Mouse (Mus musculus) right cerebral cortex, adult 2 months (tissue): ENCODE data around the gene Pla2g16.

ENCODE experiments used
- DNase-seq, 2 experiments: peaks; one replicate each; pipeline ENCODE4 v3.0.0; 2021 to 2022; ENCODE audit warnings: low spot score in 2 of 2

The Pla2g16 gene

DNA sequence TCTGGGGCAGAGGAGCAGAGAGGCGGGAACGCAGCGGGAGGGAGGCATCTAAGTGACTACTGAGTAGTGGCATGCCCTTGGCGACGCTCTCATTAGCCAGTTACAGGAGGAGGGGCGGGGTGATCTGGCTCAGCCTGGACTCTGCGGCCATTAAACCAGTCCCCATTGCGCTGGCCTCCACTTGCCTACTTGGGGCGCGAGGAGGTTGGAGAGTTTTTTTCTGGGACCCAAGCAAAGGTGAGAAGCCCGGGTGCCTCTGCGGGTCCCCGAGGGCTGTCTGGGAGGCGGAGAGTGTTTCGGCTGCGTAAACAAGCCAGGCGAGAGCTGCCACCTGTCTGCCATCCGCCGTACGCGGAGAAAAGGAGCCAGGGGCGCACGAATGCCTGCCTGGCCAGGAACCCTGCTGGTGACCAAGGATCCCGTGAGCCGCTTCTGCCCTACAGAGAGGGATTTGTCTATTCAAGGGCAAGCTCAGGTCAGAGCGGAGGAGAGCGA is at the start of gene Pla2g16:
Gene Pla2g16, plus strand, starts transcription at position 132 of the 495 bp plus-strand sequence.
- DNase-seq: peak; percentile 21 to 48

DNA sequence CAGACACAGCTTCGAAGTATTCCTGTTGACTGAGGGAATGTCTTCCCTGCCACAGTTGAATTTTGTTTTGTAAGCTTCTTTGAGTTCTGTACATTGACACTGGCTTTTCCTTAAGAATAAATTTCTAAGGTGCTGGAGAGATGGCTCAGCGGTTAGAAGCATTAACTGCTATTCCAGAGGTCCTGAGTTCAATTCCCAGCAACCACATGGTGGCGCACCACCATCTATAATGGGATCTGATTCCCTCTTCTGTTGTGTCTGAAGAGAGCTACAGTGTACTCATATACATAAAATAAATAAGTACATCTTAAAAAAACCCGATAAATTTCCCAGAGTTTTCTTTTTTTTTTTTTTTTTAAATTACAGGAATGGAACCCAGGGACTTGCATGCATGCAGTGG is 49.2 kb upstream of the Pla2g16 start:
- DNase-seq: no peak

DNA sequence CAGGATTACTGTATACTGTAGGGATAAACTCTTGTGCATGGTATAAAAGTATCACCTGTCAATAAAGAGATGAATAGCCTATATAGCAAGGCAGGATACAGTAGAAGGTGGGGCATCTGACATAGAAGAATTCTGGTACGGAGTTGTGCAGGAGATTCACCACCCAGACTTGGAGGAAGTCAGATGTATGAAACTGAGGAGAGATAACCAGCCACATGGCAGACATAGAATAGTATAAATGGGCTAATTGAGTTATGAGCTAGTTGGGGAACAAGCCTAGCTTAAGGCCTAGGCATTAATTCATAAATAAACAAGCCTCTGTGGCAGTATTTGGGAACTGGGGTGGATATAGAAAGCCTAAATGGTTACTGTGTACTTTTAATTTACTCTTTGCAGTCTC is 40.8 kb upstream of the Pla2g16 start:
- no peak for DNase-seq

DNA sequence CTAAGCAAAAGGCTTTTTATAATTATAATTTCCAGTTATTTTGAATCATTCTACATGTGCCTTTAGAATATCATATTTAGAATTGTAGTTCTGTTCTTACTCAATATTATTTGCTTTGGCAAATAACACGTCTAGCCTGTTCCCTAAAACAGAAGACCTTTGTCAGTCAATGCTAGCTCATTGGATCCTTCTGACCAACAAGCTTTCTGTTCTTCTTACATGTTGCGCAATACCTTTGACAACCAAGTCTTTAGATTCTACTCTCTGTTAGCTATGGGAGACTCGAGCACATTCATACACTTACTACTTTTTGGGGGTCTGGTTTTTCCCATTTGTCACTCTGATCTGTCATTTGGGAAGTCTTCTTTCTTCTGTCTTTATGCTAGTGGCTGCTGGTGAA is 35.6 kb upstream of the Pla2g16 start:
- no peak for DNase-seq

DNA sequence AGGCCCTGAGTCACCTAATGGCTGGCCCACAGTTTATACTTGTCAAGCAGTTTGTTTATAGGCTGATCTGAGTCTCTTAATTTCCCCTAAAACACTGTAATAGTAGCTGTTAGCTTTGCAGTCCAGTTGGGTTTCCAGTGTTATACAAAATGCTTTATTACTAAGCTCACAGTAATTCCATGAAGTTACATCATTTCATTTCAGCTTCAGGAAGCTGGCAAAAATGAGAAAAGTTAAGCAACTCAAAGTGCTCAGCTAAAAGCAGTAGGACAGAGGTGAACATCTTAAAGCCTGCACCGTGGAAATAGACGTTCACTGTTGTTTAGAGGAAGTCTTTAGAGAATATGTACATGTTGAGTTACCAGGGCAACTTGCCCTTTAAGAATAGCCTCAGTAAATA is 34.4 kb upstream of the Pla2g16 start:
- no peak for DNase-seq

DNA sequence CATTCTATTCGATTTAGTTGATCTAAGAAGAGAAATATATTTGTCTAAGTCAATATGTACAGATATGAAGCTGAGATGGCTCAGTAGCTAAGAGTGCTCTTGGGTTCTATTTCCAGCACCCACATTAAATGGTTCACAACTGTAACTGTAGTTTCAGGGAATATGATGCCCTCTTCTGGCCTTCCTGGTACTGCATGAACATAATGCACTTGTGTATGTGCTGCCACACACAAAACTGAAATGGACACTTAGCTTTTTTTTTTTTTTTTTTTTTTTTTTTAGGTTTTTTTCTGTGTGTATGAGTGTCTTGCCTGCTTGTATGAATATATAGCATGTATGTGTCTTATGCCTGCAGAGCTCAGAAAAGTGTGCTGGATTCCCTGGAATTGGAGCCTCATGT is 34.0 kb upstream of the Pla2g16 start:
- no peak for DNase-seq

DNA sequence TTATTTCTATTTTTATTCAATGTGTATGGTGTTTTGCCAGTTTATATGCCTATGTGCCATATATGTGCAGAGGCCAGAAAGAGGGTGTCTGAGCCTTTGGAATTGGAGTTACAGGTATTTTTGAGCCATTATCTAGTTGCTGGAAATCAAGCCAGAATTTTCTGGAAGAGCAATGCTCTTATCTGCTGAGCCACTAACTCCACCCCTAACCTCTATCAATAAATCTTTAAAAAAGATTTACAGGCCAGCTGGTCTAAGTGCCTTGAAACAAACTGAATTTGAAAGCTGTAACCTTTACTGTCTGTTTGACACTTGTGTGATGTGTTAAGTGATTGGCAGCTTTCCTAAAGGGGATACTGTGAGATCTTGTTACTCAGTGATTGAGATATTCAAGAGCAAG is 33.5 kb upstream of the Pla2g16 start:
- DNase-seq: no peak

DNA sequence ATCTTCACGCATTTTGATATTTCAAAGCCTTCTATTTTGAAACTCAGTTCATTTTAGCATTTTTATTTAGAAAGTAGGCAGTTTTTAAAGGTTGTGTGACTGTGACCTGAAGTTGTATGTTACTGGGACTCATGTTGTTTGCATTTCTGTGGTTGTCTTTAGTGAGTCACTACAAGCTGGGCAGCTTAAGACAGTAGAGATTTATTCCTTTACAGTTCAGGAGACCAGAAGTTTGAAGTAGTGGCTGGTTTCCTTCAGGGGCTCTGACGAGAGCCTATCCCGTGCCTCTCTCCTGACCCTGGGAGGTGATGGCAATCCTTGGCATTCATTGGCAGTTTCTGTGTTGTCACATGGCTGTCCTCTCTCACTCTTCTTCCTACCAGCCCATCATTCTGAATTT is 32.4 kb upstream of the Pla2g16 start:
- DNase-seq: no peak

DNA sequence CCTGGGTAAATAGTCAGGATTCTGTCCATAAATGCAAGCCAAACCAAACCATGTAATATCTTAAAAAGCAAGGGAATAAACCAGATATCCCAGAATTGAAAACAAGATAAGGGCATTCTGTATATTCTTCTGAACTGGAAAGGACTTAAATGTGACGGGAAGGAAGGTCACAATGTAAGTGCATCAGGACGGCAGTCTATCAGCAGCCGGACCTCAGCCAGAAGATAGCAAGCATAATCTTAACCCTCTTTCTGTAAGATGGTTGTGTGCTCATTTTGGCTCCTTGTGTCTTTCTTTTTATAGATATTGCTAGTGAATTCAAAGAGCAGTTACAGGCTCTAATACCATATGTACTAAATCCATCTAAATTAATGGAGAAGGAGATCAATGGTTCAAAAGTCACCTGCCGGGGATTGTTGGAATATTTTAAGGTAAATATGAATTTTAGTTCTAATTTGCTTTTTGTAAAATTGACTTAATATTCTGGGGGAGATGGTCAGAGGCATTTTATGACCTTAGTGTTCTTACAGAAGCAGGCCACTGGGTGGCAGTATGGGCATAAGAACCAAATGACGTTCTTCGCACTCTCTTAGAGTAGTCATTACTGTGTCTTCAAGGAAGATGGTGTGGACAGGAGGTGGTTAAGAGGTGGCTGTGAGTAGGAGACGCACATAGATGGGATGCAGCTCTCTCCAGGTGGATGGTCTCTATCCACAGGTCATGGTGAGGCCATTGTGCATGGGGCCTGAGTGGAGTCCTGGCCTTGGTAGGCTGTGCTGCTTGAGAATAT is 28.4 kb upstream of the Pla2g16 start:
- DNase-seq: peak; percentile 77 to 81

DNA sequence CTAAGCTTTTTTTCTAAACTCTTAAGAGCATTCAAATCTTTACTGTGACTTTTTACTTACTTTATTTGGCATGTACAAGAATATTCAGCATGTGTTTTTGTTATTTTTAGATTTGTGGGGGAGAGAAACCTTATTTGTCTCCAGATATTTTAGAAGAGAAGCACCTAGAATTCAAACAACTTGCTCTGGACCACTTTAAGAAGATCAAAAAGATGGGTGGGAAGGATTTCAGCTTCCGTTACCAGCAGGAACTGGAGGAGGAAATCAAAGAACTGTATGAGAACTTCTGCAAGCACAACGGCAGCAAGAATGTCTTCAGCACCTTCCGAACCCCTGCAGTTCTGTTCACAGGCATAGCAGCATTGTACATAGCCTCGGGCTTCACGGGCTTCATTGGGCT is 25.4 kb upstream of the Pla2g16 start:
- DNase-seq: no peak

DNA sequence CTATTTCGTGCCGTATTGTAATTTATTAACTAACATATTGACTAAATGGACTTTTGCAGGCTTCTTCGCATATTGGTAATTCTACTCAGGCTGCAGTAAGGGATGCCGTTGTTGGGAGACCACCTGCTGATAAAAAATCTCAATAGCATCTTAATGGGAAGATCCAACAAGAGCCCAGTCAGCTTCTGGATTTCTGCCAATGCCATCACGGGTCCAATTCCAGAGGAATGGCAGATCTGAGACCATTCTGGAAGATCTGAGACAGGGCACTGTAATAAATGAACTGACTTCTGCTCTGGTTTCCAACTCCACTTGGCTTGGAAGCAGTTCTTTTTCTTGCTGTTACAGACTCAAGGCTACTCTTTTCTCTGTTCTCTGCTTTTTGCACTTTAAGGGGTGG is 23.4 kb upstream of the Pla2g16 start:
- DNase-seq: no peak

DNA sequence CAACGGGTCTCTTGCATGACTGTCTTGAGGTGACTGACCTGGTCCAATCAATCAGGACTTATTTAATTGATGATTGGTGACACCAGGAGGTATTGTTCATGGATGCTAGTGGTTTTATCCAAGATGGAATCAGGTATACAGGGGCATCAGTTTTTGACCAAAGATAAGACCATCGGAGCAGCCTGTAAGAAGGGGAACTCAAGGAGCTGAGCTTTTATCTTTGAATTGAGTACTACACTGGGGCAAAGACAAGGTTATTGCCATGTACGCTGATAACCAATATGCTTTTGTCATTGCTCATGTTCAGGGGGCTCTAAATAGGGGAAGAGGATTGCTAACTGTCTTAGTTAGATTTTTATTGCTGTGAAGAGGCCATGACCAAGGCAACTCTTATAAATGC is 8.3 kb upstream of the Pla2g16 start:
- no peak for DNase-seq

DNA sequence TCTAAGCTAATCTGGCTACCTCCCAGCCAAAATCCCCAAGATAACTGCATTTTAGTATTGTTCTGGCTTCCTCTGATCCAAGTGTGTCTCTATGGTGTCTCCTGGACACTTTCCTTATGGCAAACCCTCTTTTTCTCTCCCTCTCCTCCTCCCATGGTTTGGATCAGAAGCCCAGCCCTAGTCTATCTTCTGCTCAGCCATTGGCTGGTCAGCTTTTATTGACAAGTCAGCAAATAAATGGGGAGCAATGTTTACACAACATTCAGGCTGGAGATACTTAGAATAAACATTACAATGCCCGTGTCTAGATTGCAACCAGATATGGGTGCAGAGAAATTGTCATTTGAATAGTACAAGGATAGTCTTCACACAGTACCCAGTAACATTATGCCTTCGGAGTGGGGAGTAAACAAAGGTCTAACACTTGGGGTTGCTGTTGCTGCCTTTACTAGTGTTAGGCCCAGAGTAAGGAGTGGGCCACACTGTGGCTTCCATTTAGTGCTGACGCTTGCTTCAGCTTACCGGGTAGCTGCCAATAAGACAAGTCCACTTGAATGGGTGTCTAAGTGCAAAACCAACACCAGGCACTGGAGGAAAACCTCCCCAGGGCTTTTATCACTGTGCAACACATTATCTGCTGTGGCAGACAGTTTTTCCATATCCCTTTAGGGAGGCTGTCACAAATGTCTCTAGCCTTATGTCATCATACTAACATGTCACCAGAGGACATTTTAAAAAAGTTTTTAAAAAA is 5.5 kb upstream of the Pla2g16 start:
- no peak for DNase-seq

DNA sequence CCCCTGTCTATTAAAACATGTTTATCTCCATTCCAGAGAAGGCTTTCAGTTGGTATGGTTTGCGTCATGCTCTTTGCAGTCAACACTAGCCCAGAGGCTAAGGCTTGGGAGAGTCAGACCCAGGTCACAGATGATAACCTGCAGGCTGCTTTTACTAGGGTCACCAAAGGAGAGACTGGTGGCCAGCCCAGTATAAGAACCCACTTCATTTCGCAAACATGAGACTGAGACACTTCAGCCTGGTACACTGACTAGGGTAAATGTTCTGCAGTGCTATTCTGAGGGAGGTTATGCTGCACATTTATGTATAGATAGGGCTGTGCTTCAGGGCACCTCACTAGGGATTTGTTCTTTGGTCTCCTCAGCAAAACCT is 5.0 kb upstream of the Pla2g16 start:
- DNase-seq: no peak

DNA sequence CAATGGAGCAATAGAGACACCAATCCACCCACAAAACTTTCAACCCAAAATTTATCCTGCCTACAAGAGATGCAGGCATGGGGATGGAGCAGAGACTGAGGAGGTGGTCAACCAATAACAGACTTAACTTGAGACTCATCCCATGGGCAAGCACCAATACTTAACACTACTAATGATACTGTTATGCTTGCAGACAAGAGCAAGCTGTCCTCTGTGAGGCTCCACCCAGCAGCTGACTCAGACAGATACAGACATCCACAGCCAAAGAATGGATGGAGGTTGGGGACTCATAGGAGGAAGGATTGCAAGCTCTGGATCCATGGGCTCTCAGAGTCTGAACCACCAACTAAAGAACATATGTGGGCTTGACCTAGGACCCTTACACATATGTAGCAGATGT is 3.8 kb upstream of the Pla2g16 start:
- DNase-seq: no peak

DNA sequence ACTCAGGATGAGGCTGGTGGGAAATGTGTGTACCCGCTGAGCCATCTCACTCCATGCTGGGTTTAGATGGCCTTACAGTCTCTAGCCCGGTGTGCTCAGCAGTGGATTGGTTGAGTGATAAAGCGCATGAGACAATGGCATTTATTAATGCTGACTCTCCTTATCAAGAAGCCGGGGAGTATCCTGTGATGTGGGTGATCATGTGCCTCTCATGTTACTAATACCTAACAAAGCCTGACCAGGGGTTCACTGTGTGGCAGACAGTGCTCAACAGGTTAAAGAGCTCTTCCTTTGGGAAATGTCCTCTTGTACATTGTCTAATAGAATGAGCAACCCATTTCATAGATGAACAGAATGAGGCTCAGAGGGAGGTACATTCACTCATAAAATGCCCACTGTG is 2.4 kb upstream of the Pla2g16 start:
- DNase-seq: no peak

DNA sequence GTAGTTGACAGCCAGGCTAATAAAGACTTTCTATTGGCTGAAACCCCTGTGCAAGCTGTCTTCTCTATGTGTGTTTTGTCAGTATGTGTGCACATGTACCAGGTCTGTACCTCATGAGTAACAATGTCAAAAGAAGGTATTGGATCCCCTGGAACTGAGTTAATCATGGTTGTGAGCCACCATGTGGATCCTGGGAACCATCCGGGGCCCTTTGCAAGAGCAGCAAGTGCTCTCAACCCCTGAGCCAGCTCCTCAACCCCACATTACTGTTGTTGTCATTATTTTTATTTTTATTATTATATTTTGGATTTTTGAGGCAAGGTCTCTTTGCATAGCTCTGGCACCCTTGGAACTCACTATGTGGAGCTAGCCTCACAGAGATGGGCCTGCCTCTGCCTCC is 618 bp upstream of the Pla2g16 start:
- DNase-seq: no peak

DNA sequence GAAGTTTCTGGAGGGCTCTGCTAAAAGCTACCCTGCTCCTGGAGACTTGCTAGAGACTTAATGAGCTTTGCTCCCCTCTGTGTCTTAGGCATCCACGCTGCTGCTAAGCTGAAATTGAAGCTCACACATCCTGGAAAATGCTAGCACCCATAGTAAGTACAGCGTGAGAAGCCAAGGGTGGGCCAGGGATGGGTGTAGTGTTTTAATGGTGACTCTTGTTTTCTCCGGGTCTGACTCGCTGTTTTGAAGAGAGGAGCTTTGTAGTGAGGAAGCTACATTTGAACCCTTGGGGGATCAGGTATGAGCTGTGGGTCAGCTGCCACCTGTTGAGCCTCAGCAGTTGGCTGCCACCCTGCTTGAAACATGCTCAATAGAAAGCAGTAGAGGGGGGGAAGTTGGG is 585 bp downstream of the Pla2g16 start:
- no peak for DNase-seq

DNA sequence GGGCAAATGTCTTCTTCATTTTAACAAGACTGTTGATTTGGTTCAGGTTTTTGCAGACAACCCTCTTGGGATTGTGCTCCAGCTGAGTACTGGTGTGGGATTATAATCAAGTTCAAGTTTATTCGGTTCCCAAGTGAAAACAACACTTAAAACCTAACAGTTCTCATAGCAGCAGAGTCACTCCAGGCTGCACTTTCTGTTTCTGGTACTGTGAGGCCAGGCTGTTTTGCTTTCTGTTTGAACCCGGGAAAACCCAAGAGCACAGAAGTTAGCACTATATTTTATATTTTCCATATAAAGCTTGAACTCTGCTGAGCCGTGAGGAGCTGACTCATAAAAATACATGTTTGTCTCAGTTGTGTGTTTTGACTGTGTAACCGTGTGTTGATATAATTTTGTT is 1.4 kb downstream of the Pla2g16 start:
- no peak for DNase-seq

DNA sequence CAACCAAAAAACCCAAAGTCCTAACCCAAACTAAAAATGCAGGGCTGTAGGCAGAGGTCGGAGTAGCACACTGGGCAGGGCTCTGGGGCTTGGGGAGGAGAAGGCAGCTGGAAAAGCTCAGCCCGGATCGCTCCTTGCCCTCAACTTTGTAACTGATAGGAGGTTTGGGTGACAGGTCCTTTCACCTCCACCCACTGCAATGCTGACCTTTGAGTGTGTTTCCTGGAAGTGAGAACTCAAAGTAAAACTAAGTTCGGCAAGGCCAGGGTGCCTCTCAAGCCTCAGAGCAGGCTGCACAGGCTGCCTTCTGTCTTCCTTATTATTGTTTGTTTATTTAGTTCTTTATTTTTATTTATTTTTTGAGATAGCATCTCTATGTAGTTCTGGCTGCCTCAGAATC is 2.7 kb downstream of the Pla2g16 start:
- no peak for DNase-seq

DNA sequence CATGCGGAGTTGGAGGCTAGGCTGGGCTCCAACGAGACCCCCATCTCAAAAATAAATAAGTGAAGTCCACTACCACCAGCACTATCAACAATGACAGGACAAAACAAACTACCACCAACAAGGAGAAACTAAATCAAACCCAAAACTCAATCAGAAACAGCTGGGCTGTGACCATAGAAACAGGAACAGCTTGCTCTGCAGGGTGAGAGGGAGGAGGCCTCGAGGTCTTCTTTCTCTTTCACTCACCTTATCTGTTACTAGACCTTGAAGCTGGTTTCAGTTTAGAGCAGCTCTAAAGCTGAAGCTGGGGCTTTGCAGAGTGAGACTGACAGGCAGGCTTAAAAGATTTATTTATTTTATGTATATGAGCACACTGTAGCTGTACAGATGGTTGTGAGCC is 4.2 kb downstream of the Pla2g16 start:
- no peak for DNase-seq

DNA sequence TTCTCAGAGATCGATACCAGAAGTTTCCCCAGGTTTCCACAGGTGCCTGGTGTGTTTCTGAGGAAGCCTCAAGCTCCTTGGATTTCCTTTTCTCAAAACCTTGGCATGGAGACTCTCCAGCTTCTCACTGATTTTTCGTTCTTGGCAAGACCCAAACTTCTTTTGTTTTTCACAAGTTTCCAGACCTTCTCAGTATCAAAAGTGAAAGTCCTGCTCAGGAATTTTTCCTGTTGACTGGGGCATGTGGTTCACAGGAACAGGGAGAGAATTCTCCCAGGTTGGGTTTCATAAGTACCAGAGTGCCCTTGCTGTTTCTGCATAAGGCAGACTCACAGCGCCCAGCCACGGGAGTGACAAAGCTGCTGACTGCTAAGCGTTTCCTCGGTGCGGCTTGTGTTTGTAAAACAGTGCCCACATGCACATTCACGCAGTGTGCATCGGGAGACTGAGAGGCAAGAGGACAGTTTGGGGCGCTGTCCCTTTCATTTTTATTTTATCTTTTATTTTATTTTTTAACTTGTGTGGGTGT is 5.4 kb downstream of the Pla2g16 start:
- DNase-seq: no peak

DNA sequence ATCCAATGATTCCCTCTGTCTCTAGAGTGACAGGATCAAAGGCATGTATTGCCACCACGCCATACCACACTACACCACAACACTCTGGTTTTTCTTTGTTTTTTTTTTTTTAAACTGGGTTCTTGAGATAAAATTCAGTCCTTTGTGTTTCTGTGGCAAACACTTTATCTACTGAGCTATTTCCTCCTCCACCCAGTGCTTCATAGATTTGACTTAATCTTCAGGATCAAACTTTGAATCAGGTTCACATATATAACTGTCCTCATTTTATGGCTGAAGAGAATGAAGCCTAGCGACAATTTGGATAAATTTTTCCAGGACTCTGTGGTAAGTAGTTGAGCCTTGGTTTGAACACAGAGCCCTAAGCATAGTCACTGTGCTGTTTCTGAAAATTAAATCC is 6.4 kb downstream of the Pla2g16 start:
- DNase-seq: no peak
